Mouse (Mus musculus) small intestine, adult 2 months (tissue): ENCODE data around the gene Rp9.

Experiments
- CTCF ChIP-seq: fragments of 200-500 bp; IDR thresholded peaks from 2 replicates; pipeline ENCODE4 v1.5.1; 2012; ENCODE audit warnings: low read depth, mild to moderate bottlenecking, control low read depth, inconsistent platforms, low read length, moderate library complexity, mixed read lengths; ENCODE audit not compliant: insufficient replicate concordance, insufficient read length; ENCODE audit errors: extremely low read depth
- POLR2A ChIP-seq: fragments of 200-500 bp; IDR thresholded peaks from 2 replicates; pipeline ENCODE4 v1.6.1; 2012; ENCODE audit warnings: low read depth, mild to moderate bottlenecking, control low read depth, inconsistent platforms, low read length, moderate library complexity

- TF ChIP-seq CTCF: no peak
- TF ChIP-seq POLR2A: no peak
Measured at GRCm38 (mm10) chr9:22429533-22430241, 39.9 kb downstream of the Rp9 start.
